8 mouse cellular contexts compared by ENCODE assay signal in genomic region chr8:60890520-60890874, GRCm38 (mm10). TPM values are rescaled to one million over a fixed set of nuclear protein-coding genes. Genes with fewer than 3 reads are reported as not detected.
DNase-seq lines count a peak whose midpoint lies in the region; ATAC-seq and TF ChIP-seq lines count a peak whose summit lies in the region.

No protein-coding gene starts in this region.

- ATAC-seq in heart, embryonic 14.5 days (ENCODE audit: insufficient number of reproducible peaks, insufficient read depth, low FRiP score, low read depth) = no peak
- ATAC-seq in forebrain, postnatal 0 days = peak; percentile 49; the same call in 1 of the 2 replicates
- ATAC-seq in liver, postnatal 0 days = peak; percentile 71

- H3K4me2 ChIP-seq in heart, embryonic 14.5 days (ENCODE audit: low read length) = peak overlapping the region; percentile 72
- peak overlapping the region; percentile 64 for H3K4me2 ChIP-seq in forebrain, postnatal 0 days (ENCODE audit: low read depth)
- peak overlapping the region; percentile 67 for H3K4me2 ChIP-seq in liver, postnatal 0 days (ENCODE audit: low read depth, low read length)

- H3K4me3 ChIP-seq in heart, embryonic 14.5 days (ENCODE audit: control insufficient read depth in 1 of 2, insufficient read depth in 1 of 2, low read depth in 1 of 2, low read length in 2 of 2) = peak overlapping the region; percentile 84 to 88
- H3K4me3 ChIP-seq in ES-E14 (ENCODE audit: insufficient read depth in 1 of 2, low read depth in 1 of 2, low read length in 2 of 2, poor library complexity in 1 of 2, severe bottlenecking in 1 of 2) = peak overlapping the region; percentile 89 to 92
- H3K4me3 ChIP-seq in forebrain, postnatal 0 days (ENCODE audit: low read depth, low read length) = peak overlapping the region; percentile 69
- H3K4me3 ChIP-seq in liver, postnatal 0 days (ENCODE audit: low read depth, low read length) = peak overlapping the region; percentile 72

- TF ChIP-seq EP300 in liver, postnatal 0 days (IDR thresholded peaks at IDR 0.05; ENCODE audit: low read depth) = no peak

- no peaks in the 10 kb centered on the region for H3K27me3 ChIP-seq in heart, embryonic 14.5 days (ENCODE audit: control insufficient read depth, insufficient read depth, low read length)
- H3K27me3 ChIP-seq in forebrain, postnatal 0 days (ENCODE audit: insufficient read depth, low read length) = no peaks in the 10 kb centered on the region
- H3K27me3 ChIP-seq in liver, postnatal 0 days (ENCODE audit: insufficient read depth, low read length) = no peaks in the 10 kb centered on the region

- in situ Hi-C loops in ES-E14 (cut with MboI; ENCODE audit: low sequenced_read_pairs in 2 of 2, unreplicated experiment in 2 of 2) = loop anchor here in 1 of 2 experiments (25.0 kb wide), 1 partner anchor 378 kb away; the partner anchor contains the start of genes Aadat and Gm10283

- peaks cover 3 to 24% of the 10 kb centered on the region in 2 experiments for H3K4me1 ChIP-seq in heart, embryonic 14.5 days (ENCODE audit: control insufficient read depth in 2 of 2, insufficient read depth in 2 of 2, low read length in 2 of 2)
- peaks cover 0 to 4% of the 10 kb centered on the region in 2 experiments; a peak in 1 of 4 replicates for H3K4me1 ChIP-seq in ES-E14 (ENCODE audit: control insufficient read depth in 2 of 2, insufficient read depth in 2 of 2, low read length in 2 of 2, poor library complexity in 1 of 2)
- peaks cover 9% of the 10 kb centered on the region for H3K4me1 ChIP-seq in forebrain, postnatal 0 days (ENCODE audit: insufficient read depth)
- peaks cover 11% of the 10 kb centered on the region for H3K4me1 ChIP-seq in liver, postnatal 0 days (ENCODE audit: insufficient read depth)

- peaks cover 4% of the 10 kb centered on the region; the same call in 1 of the 2 replicates for H3K36me3 ChIP-seq in heart, embryonic 14.5 days (ENCODE audit: control insufficient read depth, insufficient read depth, low read length)
- no peaks in the 10 kb centered on the region; the same call in 1 of the 2 replicates for H3K36me3 ChIP-seq in ES-E14 (ENCODE audit: control insufficient read depth, insufficient read depth, low read length, poor library complexity, severe bottlenecking)
- no peaks in the 10 kb centered on the region for H3K36me3 ChIP-seq in forebrain, postnatal 0 days (ENCODE audit: insufficient read depth)
- H3K36me3 ChIP-seq in liver, postnatal 0 days (replicated peaks; ENCODE audit: insufficient read depth, low read length) = 0 out of 2 replicates have a peak, but pooled peaks cover under 1% of the 10 kb centered on the region

- no peaks in the 10 kb centered on the region for H3K9me3 ChIP-seq in heart, embryonic 14.5 days (ENCODE audit: control insufficient read depth, low read length)
- H3K9me3 ChIP-seq in ES-E14 (ENCODE audit: control insufficient read depth, insufficient read depth, low read depth, low read length) = no peaks in the 10 kb centered on the region
- no peaks in the 10 kb centered on the region for H3K9me3 ChIP-seq in forebrain, postnatal 0 days (ENCODE audit: low read length)
- H3K9me3 ChIP-seq in liver, postnatal 0 days (ENCODE audit: low read length) = no peaks in the 10 kb centered on the region

- under 1% methylated on average over 23 of the region's 23 CpGs for WGBS in heart, embryonic 14.5 days
- whole genome bisulfite sequencing in forebrain, postnatal 0 days = 1% methylated on average over 23 of the region's 23 CpGs
- 2% methylated on average over 22 of the region's 23 CpGs for WGBS in liver, postnatal 0 days (ENCODE audit: insufficient replicate concordance)

- DNase-seq in heart, postnatal 4 days = no peak
- DNase-seq in ES-E14 (ENCODE audit: low read depth, low spot score) = no peak
- DNase-seq in forebrain, postnatal 0 days = no peak
- no peak for DNase-seq in liver, postnatal 0 days
- no peak for DNase-seq in embryo, embryonic 10 days (ENCODE audit: low spot score)
- DNase-seq in testis, postnatal 14 days (ENCODE audit: low spot score) = no peak
- no peak for DNase-seq in urinary bladder, postnatal 25 days (ENCODE audit: low spot score)

- no peak overlapping the region for H3K27ac ChIP-seq in heart, embryonic 14.5 days (replicated peaks in 1 of 2; ENCODE audit: control insufficient read depth in 1 of 2, insufficient read depth in 1 of 2, low read depth in 2 of 2, low read length in 2 of 2)
- H3K27ac ChIP-seq in ES-E14 (ENCODE audit: insufficient read depth, low read depth, low read length, poor library complexity, severe bottlenecking) = peak overlapping the region; percentile 26
- peak overlapping the region; percentile 60; the same call in 1 of the 2 replicates for H3K27ac ChIP-seq in forebrain, postnatal 0 days (ENCODE audit: low read depth, low read length)
- peak overlapping the region; percentile 45; the same call in 1 of the 2 replicates for H3K27ac ChIP-seq in liver, postnatal 0 days (ENCODE audit: low read depth)

- TF ChIP-seq CTCF in forebrain, postnatal 0 days (IDR thresholded peaks at IDR 0.05; ENCODE audit: low read depth) = no peak
- TF ChIP-seq CTCF in liver, postnatal 0 days (IDR thresholded peaks at IDR 0.05; ENCODE audit: low read depth) = no peak

- H3K9ac ChIP-seq in heart, embryonic 14.5 days (ENCODE audit: low read length) = peak overlapping the region; percentile 86
- peak overlapping the region; percentile 94 for H3K9ac ChIP-seq in ES-E14 (ENCODE audit: insufficient read depth, low read depth, low read length, poor library complexity, severe bottlenecking)
- H3K9ac ChIP-seq in forebrain, postnatal 0 days = peak overlapping the region; percentile 72
- peak overlapping the region; percentile 73 for H3K9ac ChIP-seq in liver, postnatal 0 days (replicated peaks)

TF ChIP-seq in ES-E14, 5 proteins besides CTCF, POLR2A, EP300 and RAD21:
- TF ChIP-seq ZC3H11A (IDR thresholded peaks at IDR 0.05; ENCODE audit: borderline replicate concordance, low read depth, low read length) (no peak), HCFC1 (IDR thresholded peaks at IDR 0.05; ENCODE audit: borderline replicate concordance, insufficient read depth, low read length) (no peak), MAFK (IDR thresholded peaks at IDR 0.05; ENCODE audit: insufficient read depth, low read depth, low read length) (no peak), ZNF384 (IDR thresholded peaks at IDR 0.05; ENCODE audit: low read depth, low read length) (no peak), CHD2 (IDR thresholded peaks at IDR 0.05; ENCODE audit: low read depth, low read length) (no peak)
TF ChIP-seq in ES-E14: peak in this region for 0.

RNA-seq across cellular contexts. Expression of gene Hpf1, which starts 0.3 kb away (rescaled TPM):
- 51.2 and 55.5 TPM in 2 replicates for polyA plus RNA-seq in heart, embryonic 14.5 days (2014; fragmentation: Nextera tagmentation; extraction: Ambion mirVana)
- total RNA-seq in heart, postnatal 4 days (2021) = 10 to 100 TPM; 32.2 to 32.3 TPM
- 31.1 and 44.6 TPM in 2 replicates for total RNA-seq in ES-E14 (2012; rRNA removed)
- 47.0 and 47.6 TPM in 2 replicates for total RNA-seq in forebrain, postnatal 0 days (2014; rRNA removed)
- 110 TPM in 2 replicates for polyA plus RNA-seq in forebrain, postnatal 0 days (2015; fragmentation: Nextera tagmentation; extraction: Ambion mirVana)
- polyA plus RNA-seq in liver, postnatal 0 days (2015; fragmentation: Nextera tagmentation; extraction: Ambion mirVana) = 40.8 and 43.4 TPM in 2 replicates

Comparison
In these comparisons a context has a peak if more than half of its experiments do, and no peak if none do; other contexts are left out.
1. H3K27ac ChIP-seq: peak in ES-E14 (single experiment), forebrain, postnatal 0 days (single experiment) and liver, postnatal 0 days (single experiment); none in heart, embryonic 14.5 days (0 of 2).
2. Peak in every context shown above with its lines, with median percentiles within 50 percentile points of each other: H3K4me2 ChIP-seq, H3K4me3 ChIP-seq and H3K9ac ChIP-seq.